In the genomic region with DNA sequence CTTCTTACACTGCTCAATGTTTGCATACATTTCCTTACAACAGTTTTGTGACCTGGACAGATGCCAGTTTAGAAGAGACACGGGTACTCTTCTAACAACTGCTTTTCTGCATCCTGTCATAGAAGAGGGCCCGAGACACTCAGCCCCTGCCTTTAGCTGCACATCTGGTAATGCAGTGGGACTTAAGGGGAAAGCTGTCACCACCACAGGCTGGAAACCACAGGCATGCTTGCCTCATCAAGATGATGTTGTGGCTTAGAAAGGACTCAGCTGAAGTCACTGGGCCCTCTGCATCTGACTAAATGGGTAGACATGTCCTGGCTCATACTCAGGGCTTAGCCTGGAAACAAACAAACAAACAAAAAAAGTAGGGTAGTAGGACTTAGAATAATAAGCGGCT, we compare ENCODE assay signal across 7 mouse cellular contexts. TPM values are rescaled to one million over a fixed set of nuclear protein-coding genes. Genes with fewer than 3 reads are reported as not detected.
DNase-seq lines count a peak whose midpoint lies in the region; ATAC-seq and TF ChIP-seq lines count a peak whose summit lies in the region.

No protein-coding gene starts in this region.

- no peak for TF ChIP-seq POLR2A in thymus, adult 2 months (IDR thresholded peaks at IDR 0.05; ENCODE audit: control insufficient read depth, extremely low read depth, insufficient read depth, low read length, poor library complexity)

- H3K27ac ChIP-seq in thymus, adult 2 months (ENCODE audit: control insufficient read depth, insufficient read depth, low read length): no peak overlapping the region
- no peak overlapping the region for H3K27ac ChIP-seq in forebrain, embryonic 14.5 days (ENCODE audit: low read depth, low read length)

- TF ChIP-seq CTCF in thymus, adult 2 months (IDR thresholded peaks at IDR 0.05; ENCODE audit: borderline replicate concordance, control insufficient read depth, extremely low read depth, insufficient read depth, low read length, poor library complexity): no peak

- H3K4me2 ChIP-seq in forebrain, embryonic 14.5 days (ENCODE audit: low read length): no peak overlapping the region

- H3K4me1 ChIP-seq in thymus, adult 2 months (replicated peaks; ENCODE audit: control insufficient read depth, insufficient read depth, low read length): peaks cover 3% of the 10 kb centered on the region; the same call in 1 of the 2 replicates
- peaks cover 27% of the 10 kb centered on the region for H3K4me1 ChIP-seq in forebrain, embryonic 14.5 days (ENCODE audit: control insufficient read depth, insufficient read depth, low read length)

- DNase-seq in thymus, adult 2 months: peak; percentile 35
- DNase-seq in thymus, adult 18-20 months: no peak
- DNase-seq in forebrain, embryonic 14.5 days (ENCODE audit: low spot score): no peak
- DNase-seq in frontal cortex, postnatal 25 days (ENCODE audit: low spot score in 2 of 2): no peak
- no peak for DNase-seq in layer of hippocampus, postnatal 36 days
- no peak for DNase-seq in spleen, postnatal 14 days (ENCODE audit: low spot score in 2 of 2)

- H3K36me3 ChIP-seq in thymus, adult 2 months (ENCODE audit: control insufficient read depth, insufficient read depth, low read length): no peaks in the 10 kb centered on the region
- H3K36me3 ChIP-seq in forebrain, embryonic 14.5 days (ENCODE audit: control insufficient read depth, insufficient read depth, low read length): no peaks in the 10 kb centered on the region

- no peaks in the 10 kb centered on the region for H3K27me3 ChIP-seq in thymus, adult 2 months (ENCODE audit: control insufficient read depth, insufficient read depth, low read length)
- no peaks in the 10 kb centered on the region for H3K27me3 ChIP-seq in forebrain, embryonic 14.5 days (replicated peaks; ENCODE audit: control insufficient read depth, insufficient read depth, low read length)

- no peaks in the 10 kb centered on the region for H3K9me3 ChIP-seq in forebrain, embryonic 14.5 days (replicated peaks; ENCODE audit: control insufficient read depth, low read length)

- 34% methylated on average over 3 of the region's 3 CpGs for WGBS in thymus, adult 2 months
- 71% methylated on average over 3 of the region's 3 CpGs for WGBS in forebrain, embryonic 14.5 days

- ATAC-seq in forebrain, embryonic 14.5 days: peak; percentile 2; the same call in 1 of the 2 replicates
- peak; percentile 25; the same call in 1 of the 2 replicates for ATAC-seq in megakaryocyte, adult 5-6 weeks (ENCODE audit: poor library complexity, severe bottlenecking)

- H3K9ac ChIP-seq in forebrain, embryonic 14.5 days (ENCODE audit: low read length): no peak overlapping the region

- no peak overlapping the region for H3K4me3 ChIP-seq in thymus, adult 2 months (ENCODE audit: control insufficient read depth, insufficient read depth, low read length)
- H3K4me3 ChIP-seq in forebrain, embryonic 14.5 days (ENCODE audit: low read depth, low read length): no peak overlapping the region

RNA-seq across cellular contexts. Expression of a gene that starts 12.0 kb away (rescaled TPM):
- polyA plus RNA-seq in thymus, adult 2 months (2012; rRNA removed): 18.9 and 29.3 TPM in 2 replicates
- 38.2 and 40.2 TPM in 2 replicates for polyA plus RNA-seq in forebrain, embryonic 14.5 days (2014; fragmentation: Nextera tagmentation; extraction: Ambion mirVana)
- 45.4 and 46.4 TPM in 2 replicates for total RNA-seq in megakaryocyte, adult 5-6 weeks (2015)
- 64.2 and 65.6 TPM in 2 replicates for total RNA-seq in megakaryocyte, adult 5-6 weeks (2017)
- under 1 TPM; 0.48 to 0.75 TPM for total RNA-seq in layer of hippocampus, postnatal 36 days (2021)

Comparison
In these comparisons a context has a peak if more than half of its experiments do, and no peak if none do; other contexts are left out.
1. RNA of a gene that starts 12.0 kb away (total RNA-seq): 45.4 to 65.6 TPM in megakaryocyte, adult 5-6 weeks; 0.48 to 0.75 TPM in layer of hippocampus, postnatal 36 days; every median in the first group is over 10 times any median in the second.